Mouse (Mus musculus) liver, embryonic 16.5 days (tissue): ENCODE results near the gene Isl2. TPM values are rescaled to one million over a fixed set of nuclear protein-coding genes. Genes with fewer than 3 reads are reported as not detected.
A peak's percentile ranks its signal among the peaks of the same experiment; 100 is the strongest.

Experiments used
- ATAC-seq: fragments of 200-750 bp; cut with Nextera tagmentation; 2 replicates; pipeline ENCODE4 v1.8.0; 2017; ENCODE audit warnings: low read depth, mild to moderate bottlenecking, moderate number of reproducible peaks, moderate library complexity
- H3K27ac ChIP-seq: fragments of 300-500 bp; sonication (generic); 2 replicates; pipeline ENCODE4 v1.5.1; 2014; ENCODE audit warnings: mild to moderate bottlenecking, low read length
- H3K27me3 ChIP-seq: fragments of 300-500 bp; sonication (generic); 2 replicates; pipeline ENCODE4 v1.6.1; 2014; ENCODE audit warnings: low read depth, low read length, mixed read lengths; ENCODE audit not compliant: control insufficient read depth, insufficient read depth
- H3K36me3 ChIP-seq: fragments of 300-500 bp; sonication (generic); 2 replicates; pipeline ENCODE4 v1.6.1; 2014; ENCODE audit warnings: mild to moderate bottlenecking; ENCODE audit not compliant: control insufficient read depth, insufficient read depth
- H3K4me1 ChIP-seq: fragments of 300-500 bp; sonication (generic); 2 replicates; pipeline ENCODE4 v1.6.1; 2014; ENCODE audit warnings: low read depth, low read length, mixed read lengths; ENCODE audit not compliant: control insufficient read depth
- H3K4me2 ChIP-seq: fragments of 300-500 bp; sonication (generic); 2 replicates; pipeline ENCODE4 v1.6.1; 2014; ENCODE audit warnings: low read depth, low read length, mixed read lengths
- H3K4me3 ChIP-seq: fragments of 300-500 bp; sonication (generic); 2 replicates; pipeline ENCODE4 v1.5.1; 2014; ENCODE audit warnings: low read depth, mild to moderate bottlenecking, low read length
- H3K9ac ChIP-seq: fragments of 300-500 bp; sonication (generic); 2 replicates; pipeline ENCODE4 v1.6.1; 2014; ENCODE audit warnings: low read depth, low read length
- H3K9me3 ChIP-seq: fragments of 300-500 bp; sonication (generic); replicated peaks from 2 replicates; pipeline ENCODE4 v1.6.1; 2016; ENCODE audit warnings: low read length; ENCODE audit not compliant: control insufficient read depth
- WGBS: fragments of 180-500 bp; shearing (Covaris S2); extraction: QIAGEN DNeasy Blood & Tissue Kit; methylation state at CpG from one replicate; pipeline ENCODE4 v1.1.7; 2014; ENCODE audit not compliant: insufficient replicate concordance; 5-methylcytosine and 5-hydroxymethylcytosine counted together
- polyA plus RNA-seq: library from polyadenylated mRNA; unstranded; fragments of >200 nt; fragmentation: Nextera tagmentation; extraction: Ambion mirVana; gene quantifications from 2 replicates; pipeline ENCODE4 v1.2.1, GENCODE M21; 2015

Isl2 gene
- polyA plus RNA-seq, 1 experiment from 2014 or later: 0.22 TPM

DNA sequence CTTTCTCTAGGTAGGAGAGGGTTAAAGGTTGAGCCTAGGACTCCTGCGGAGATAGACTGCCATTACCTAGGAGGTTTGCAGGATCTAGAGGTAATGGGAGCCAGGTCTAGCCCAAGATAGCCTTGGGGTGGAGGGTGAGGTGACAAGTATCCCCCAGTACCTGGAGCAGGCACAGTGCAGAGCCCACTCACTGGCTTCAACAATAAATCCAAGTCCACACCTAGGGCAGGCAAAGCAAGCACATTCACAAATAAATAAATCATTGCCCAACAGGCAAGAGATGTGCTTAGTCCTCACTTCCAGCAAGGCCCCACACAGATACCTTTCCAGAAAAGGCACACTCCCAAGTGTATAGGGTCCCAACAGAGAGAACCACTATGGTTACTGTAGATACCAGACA, 534 bp downstream of the Isl2 start:
- Histone ChIP-seq H3K9me3 (no peaks in the 10 kb centered on the region), H3K4me1 (peaks cover 11% of the 10 kb centered on the region), H3K4me2 (no peak overlapping the region), H3K27ac (no peak overlapping the region), H3K27me3 (peaks cover 79% of the 10 kb centered on the region), H3K9ac (no peak overlapping the region), H3K4me3 (no peak overlapping the region), H3K36me3 (no peaks in the 10 kb centered on the region)
- no peak for ATAC-seq
- WGBS: 4% methylated on average over 1 of the region's 1 CpGs

DNA sequence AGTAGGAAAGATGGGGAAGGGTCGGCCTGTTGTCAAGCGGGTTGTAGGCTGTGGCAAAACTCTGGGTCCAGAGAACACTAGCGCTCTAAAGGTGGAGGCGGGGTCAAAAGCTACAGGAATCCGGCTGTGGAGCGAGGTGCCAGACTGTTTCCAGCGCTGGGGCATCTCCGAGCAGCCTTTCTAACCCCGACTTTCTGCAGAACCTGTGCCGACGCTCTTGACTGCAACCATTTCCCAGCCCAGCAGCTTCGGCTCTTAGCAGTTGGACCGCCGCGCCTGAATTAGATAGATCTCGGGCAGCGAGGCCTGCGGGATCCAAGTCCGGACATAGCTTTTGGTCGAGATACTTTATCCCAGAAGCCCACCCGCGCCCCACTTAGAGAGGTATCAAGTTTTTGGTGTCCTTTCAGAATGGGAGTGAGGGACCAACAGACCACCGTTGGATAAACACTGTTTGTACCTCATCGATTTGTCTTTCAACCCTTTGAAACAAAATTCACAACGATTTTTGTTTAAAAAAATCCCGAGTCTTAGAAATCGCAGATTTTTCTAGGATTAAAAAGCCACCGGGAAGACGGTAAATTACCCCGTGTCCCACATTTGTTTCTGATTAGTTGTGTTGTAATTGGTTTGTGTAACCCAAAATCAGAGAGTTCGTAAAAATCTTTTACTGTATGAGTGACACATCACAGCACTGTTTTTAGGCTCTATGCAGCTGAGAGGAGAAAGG, 1.4 kb downstream of the Isl2 start:
- 2% methylated on average over 31 of the region's 31 CpGs for WGBS
- peaks cover 11% of the 10 kb centered on the region for H3K4me1 ChIP-seq
- H3K9ac ChIP-seq: no peak overlapping the region
- H3K27ac ChIP-seq: no peak overlapping the region
- H3K27me3 ChIP-seq: peaks cover 87% of the 10 kb centered on the region
- ATAC-seq: no peak
- no peaks in the 10 kb centered on the region for H3K36me3 ChIP-seq
- H3K4me2 ChIP-seq: no peak overlapping the region
- H3K4me3 ChIP-seq: no peak overlapping the region
- no peaks in the 10 kb centered on the region for H3K9me3 ChIP-seq

DNA sequence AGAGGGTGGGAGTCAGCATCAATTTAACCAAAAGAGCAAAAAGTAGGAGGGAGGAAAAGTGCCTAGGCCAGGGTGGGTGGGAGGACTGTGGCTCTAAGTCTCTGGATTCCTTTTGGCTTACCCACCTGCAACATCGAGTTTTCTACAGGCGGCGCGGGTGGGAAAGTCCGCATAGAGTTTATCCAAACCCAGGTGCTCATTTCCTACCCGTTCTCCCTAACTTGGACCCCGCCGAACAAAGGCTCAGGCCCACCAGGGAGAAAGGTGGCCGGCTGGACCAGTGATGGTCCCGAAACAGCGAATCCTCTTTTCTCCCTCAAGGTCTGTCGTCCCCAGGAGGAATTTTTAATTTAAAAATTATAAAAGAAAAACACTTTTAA, 1.9 kb downstream of the Isl2 start:
- Histone ChIP-seq H3K4me1 (peaks cover 12% of the 10 kb centered on the region), H3K36me3 (no peaks in the 10 kb centered on the region), H3K27ac (no peak overlapping the region), H3K9me3 (no peaks in the 10 kb centered on the region), H3K4me3 (peak overlapping the region; percentile 47), H3K27me3 (peaks cover 93% of the 10 kb centered on the region), H3K4me2 (peak overlapping the region; percentile 54), H3K9ac (no peak overlapping the region)
- no peak for ATAC-seq
- 3% methylated on average over 12 of the region's 12 CpGs for WGBS

DNA sequence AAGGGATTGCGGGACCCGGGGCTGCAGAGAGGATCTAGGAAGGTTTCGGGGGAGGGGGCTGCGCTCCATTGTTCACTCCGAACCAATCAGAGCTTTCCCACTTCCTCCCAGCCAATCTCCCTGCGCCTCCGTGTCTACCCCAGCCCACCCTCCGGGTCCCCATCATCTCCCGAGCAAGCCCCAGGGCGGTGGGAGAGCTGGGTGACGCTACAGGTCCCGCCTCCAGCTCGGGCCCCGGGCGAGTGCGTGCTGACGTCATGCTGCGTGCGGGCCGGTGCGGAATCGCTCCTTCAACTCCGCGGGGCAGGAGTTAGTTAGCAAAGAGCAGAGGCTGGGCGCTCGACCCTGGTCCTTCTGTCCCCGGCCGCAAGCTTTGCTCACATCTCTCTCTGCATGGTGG, 2.4 kb downstream of the Isl2 start:
- H3K36me3 ChIP-seq: no peaks in the 10 kb centered on the region
- peaks cover 14% of the 10 kb centered on the region for H3K4me1 ChIP-seq
- peak overlapping the region; percentile 54 for H3K4me2 ChIP-seq
- no peak for ATAC-seq
- under 1% methylated on average over 28 of the region's 28 CpGs for WGBS
- no peak overlapping the region for H3K27ac ChIP-seq
- peaks cover 98% of the 10 kb centered on the region for H3K27me3 ChIP-seq
- H3K9ac ChIP-seq: no peak overlapping the region
- peak overlapping the region; percentile 47 for H3K4me3 ChIP-seq
- H3K9me3 ChIP-seq: no peaks in the 10 kb centered on the region

DNA sequence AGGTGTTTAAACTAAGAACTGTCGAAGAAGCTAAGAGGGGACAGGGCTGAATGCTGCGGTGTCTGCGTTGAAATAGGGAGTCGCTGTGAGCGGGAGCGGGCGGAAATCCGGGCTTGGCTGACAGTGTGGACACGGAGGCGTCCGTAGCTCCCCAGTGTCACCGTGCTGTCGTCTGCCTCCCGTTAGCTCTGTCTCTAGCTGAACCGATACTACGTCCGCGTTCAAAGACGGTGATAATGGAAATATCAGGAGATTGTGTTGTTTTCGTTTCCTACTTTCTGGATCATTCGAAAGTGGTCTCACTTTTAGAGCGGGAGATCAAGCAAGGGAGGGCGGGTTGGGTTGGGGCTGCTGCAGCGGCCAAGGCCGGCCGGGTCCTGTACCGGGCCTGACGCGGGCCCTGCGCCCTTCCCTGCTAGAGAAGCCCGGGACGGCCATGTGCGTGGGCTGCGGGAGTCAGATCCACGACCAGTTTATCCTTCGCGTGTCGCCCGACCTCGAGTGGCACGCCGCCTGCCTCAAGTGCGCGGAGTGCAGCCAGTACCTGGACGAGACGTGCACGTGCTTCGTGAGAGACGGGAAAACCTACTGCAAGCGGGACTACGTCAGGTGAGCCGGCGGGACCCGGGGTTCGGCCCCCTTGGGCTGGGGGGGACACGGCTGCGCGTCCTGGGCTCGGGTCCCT, 3.4 kb downstream of the Isl2 start:
- no peak overlapping the region for H3K9ac ChIP-seq
- H3K4me1 ChIP-seq: peaks cover 21% of the 10 kb centered on the region
- H3K4me3 ChIP-seq: peak overlapping the region; percentile 29
- ATAC-seq: no peak
- peak overlapping the region; percentile 41 for H3K4me2 ChIP-seq
- H3K9me3 ChIP-seq: peaks cover 3% of the 10 kb centered on the region
- H3K36me3 ChIP-seq: no peaks in the 10 kb centered on the region
- WGBS: 1% methylated on average over 58 of the region's 59 CpGs
- H3K27ac ChIP-seq: no peak overlapping the region
- H3K27me3 ChIP-seq: peaks cover 100% of the 10 kb centered on the region

DNA sequence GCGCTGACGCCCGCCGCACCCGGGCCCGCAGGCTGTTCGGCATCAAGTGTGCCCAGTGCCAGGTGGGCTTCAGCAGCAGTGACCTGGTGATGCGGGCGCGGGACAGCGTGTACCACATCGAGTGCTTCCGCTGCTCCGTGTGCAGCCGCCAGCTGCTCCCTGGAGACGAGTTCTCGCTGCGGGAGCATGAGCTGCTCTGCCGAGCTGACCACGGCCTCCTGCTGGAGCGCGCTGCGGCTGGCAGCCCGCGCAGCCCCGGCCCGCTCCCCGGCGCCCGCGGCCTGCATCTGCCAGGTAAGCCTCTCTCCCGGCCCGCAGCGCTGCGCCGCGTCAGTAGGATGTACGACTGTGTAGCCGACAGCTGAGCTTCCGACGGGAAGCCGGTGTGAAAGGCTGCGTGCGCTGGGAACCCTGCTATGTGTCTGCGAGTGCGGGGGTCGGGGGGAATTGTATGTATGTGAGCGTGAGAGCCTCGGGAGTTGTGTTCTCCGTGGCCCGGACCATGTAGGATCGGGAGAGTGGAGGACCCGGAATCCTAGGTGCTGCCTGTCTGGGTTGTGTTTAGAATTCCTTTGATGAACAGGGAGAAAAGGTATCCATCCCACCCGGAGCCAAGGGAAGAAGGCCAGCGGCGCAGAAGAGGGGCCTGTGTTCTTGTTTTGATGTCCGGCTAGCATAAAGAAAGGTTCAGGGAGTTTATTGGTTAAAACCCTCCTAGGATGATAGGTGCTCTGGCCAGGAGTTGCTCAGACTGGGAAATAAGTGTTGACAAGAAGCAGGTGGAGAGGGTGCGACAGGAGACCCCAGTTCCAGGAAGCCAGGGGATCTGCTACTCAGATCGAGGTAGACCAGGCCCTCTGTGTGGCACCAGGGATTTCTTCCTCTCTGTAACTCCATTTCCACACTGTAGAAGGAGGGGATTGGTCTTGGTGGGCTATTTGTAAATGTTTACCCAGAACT, 4.2 kb downstream of the Isl2 start:
- no peak overlapping the region for H3K27ac ChIP-seq
- no peak for ATAC-seq
- peak overlapping the region; percentile 41; the same call in 1 of the 2 replicates for H3K4me2 ChIP-seq
- no peaks in the 10 kb centered on the region for H3K36me3 ChIP-seq
- WGBS: 3% methylated on average over 59 of the region's 59 CpGs
- H3K9ac ChIP-seq: no peak overlapping the region
- peaks cover 96% of the 10 kb centered on the region for H3K27me3 ChIP-seq
- peak overlapping the region; percentile 29; the same call in 1 of the 2 replicates for H3K4me3 ChIP-seq
- H3K4me1 ChIP-seq: peaks cover 21% of the 10 kb centered on the region
- H3K9me3 ChIP-seq: peaks cover 3% of the 10 kb centered on the region

DNA sequence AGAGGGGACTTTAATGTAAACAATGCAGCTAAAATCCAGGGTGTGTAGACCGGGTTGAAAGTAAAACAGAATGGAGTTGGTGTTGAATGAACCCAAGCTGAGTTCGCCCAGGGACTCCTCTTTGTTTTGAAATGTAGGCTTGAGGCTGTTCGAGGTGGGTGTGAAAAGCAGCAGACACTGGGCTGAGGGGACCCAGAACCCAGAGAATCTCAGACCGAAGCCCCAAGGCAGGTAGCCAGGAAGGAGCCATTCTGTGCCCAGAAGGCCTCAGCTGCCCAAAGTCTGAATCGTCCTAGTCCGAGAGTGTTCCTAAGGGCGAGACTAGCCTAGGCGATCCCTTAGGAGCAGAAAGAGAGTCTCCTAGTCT, 4.8 kb downstream of the Isl2 start:
- Histone ChIP-seq H3K9me3 (peaks cover 3% of the 10 kb centered on the region), H3K27me3 (peaks cover 95% of the 10 kb centered on the region), H3K27ac (no peak overlapping the region), H3K4me2 (no peak overlapping the region), H3K36me3 (no peaks in the 10 kb centered on the region), H3K4me1 (peaks cover 21% of the 10 kb centered on the region), H3K9ac (no peak overlapping the region), H3K4me3 (no peak overlapping the region)
- 13% methylated on average over 8 of the region's 8 CpGs for WGBS
- no peak for ATAC-seq

DNA sequence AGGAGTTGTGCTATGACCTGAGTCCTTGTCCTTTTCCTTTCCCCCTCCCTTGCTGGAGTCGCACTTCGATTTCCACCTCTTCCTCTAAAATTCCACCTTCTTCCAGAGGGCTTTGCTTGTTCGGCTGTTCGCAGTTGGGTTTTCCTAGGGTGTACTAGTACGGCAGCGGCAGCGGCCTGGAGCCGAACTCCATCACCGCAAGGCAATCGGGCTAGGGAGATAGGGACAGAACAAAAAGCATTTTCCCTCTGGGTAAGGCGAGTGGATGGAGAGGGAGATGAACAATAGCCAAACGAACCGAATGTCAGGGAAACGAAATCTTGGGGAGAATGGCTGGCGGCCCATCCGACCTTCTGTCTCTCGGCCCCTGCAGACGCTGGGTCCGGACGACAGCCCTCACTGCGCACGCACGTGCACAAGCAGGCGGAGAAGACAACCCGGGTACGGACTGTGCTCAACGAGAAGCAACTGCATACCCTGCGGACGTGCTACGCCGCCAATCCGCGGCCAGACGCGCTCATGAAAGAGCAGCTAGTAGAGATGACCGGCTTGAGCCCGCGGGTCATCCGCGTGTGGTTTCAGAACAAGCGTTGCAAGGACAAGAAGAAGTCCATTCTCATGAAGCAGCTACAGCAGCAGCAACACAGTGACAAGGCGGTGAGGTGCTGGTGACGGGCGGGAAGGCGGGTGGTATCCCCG, 5.4 kb downstream of the Isl2 start:
- H3K36me3 ChIP-seq: no peaks in the 10 kb centered on the region
- peaks cover 3% of the 10 kb centered on the region for H3K9me3 ChIP-seq
- no peak overlapping the region for H3K4me2 ChIP-seq
- peak overlapping the region; percentile 21 for H3K4me3 ChIP-seq
- H3K27me3 ChIP-seq: peaks cover 95% of the 10 kb centered on the region
- ATAC-seq: no peak
- H3K27ac ChIP-seq: no peak overlapping the region
- H3K9ac ChIP-seq: no peak overlapping the region
- under 1% methylated on average over 46 of the region's 46 CpGs for WGBS
- peaks cover 21% of the 10 kb centered on the region for H3K4me1 ChIP-seq
